Mouse (Mus musculus) liver, embryonic 11.5 days (tissue): ENCODE results near the gene Vwce. TPM values are rescaled to one million over a fixed set of nuclear protein-coding genes. Genes with fewer than 3 reads are reported as not detected.
A peak's percentile ranks its signal among the peaks of the same experiment; 100 is the strongest.

Experiments used
- ATAC-seq: fragments of 200-750 bp; cut with Nextera tagmentation; replicated peaks from 2 replicates; pipeline ENCODE4 v1.8.0; 2017; ENCODE audit warnings: moderate number of reproducible peaks, mild to moderate bottlenecking, moderate TSS enrichment, moderate library complexity; ENCODE audit not compliant: low FRiP score
- DNase-seq: peaks from one replicate; pipeline ENCODE4 v3.0.0-alpha.2; 2017; ENCODE audit warnings: low spot score
- H3K27ac ChIP-seq: fragments of 300-500 bp; sonication (generic); 2 replicates; pipeline ENCODE4 v1.5.1; 2014; ENCODE audit warnings: mild to moderate bottlenecking, low read depth, low read length, control low read depth
- H3K27me3 ChIP-seq: fragments of 300-500 bp; sonication (generic); replicated peaks from 2 replicates; pipeline ENCODE4 v1.6.1; 2014; ENCODE audit warnings: low read length, mixed read lengths; ENCODE audit not compliant: control insufficient read depth, insufficient read depth
- H3K36me3 ChIP-seq: fragments of 300-500 bp; sonication (generic); 2 replicates; pipeline ENCODE4 v1.6.1; 2014; ENCODE audit warnings: mild to moderate bottlenecking, low read length, moderate library complexity, mixed read lengths; ENCODE audit not compliant: control insufficient read depth, insufficient read depth
- H3K4me1 ChIP-seq: fragments of 300-500 bp; sonication (generic); replicated peaks from 2 replicates; pipeline ENCODE4 v1.6.1; 2014; ENCODE audit warnings: low read length, mixed read lengths; ENCODE audit not compliant: control insufficient read depth, insufficient read depth
- H3K4me2 ChIP-seq: fragments of 300-500 bp; sonication (generic); 2 replicates; pipeline ENCODE4 v1.6.1; 2014; ENCODE audit warnings: mild to moderate bottlenecking, control low read depth, moderate library complexity
- H3K4me3 ChIP-seq: fragments of 300-500 bp; sonication (generic); 2 replicates; pipeline ENCODE4 v1.5.1; 2014; ENCODE audit warnings: low read depth, low read length, control low read depth
- H3K9ac ChIP-seq: fragments of 300-500 bp; sonication (generic); 2 replicates; pipeline ENCODE4 v1.6.1; 2014; ENCODE audit warnings: low read depth, low read length, control low read depth
- H3K9me3 ChIP-seq: fragments of 300-500 bp; sonication (generic); 2 replicates; pipeline ENCODE4 v1.6.1; 2016; ENCODE audit warnings: low read length, inconsistent platforms, mixed read lengths; ENCODE audit not compliant: control insufficient read depth
- WGBS: fragments of 180-500 bp; shearing (Covaris S2); extraction: QIAGEN DNeasy Blood & Tissue Kit; methylation state at CpG from one replicate; pipeline ENCODE4 v1.1.7; 2014; 5-methylcytosine and 5-hydroxymethylcytosine counted together
- polyA plus RNA-seq: library from polyadenylated mRNA; unstranded; fragments of >200 nt; fragmentation: Nextera tagmentation; extraction: Ambion mirVana; gene quantifications from 2 replicates; pipeline ENCODE4 v1.2.1, GENCODE M21; 2014

Vwce gene
- 7.8 and 10.4 TPM in 2 replicates for polyA plus RNA-seq

- Histone ChIP-seq H3K9me3 (no peaks in the 10 kb centered on the region), H3K4me2 (peak within 1 kb of the TSS; percentile 99), H3K27ac (peak within 1 kb of the TSS; percentile 83), H3K36me3 (peaks cover 14% of the 10 kb centered on the region), H3K4me3 (peak within 1 kb of the TSS; percentile 70), H3K4me1 (peaks cover 28% of the 10 kb centered on the region), H3K27me3 (no peaks in the 10 kb centered on the region), H3K9ac (peak within 1 kb of the TSS; percentile 88)
- 2% methylated on average over 32 of the region's 32 CpGs for WGBS
- peak; percentile 74 for DNase-seq
- ATAC-seq: peak; percentile 89
These were observed at the start of gene Vwce for GRCm38 (mm10) chr19:10634106-10634871. TSS of gene Vwce (plus strand) at chr19:10634213.

- Histone ChIP-seq H3K27ac (no peak overlapping the region), H3K27me3 (no peaks in the 10 kb centered on the region), H3K4me1 (0 out of 2 replicates have a peak, but pooled peaks cover 2% of the 10 kb centered on the region), H3K36me3 (no peaks in the 10 kb centered on the region; the same call in none of the 2 replicates), H3K9me3 (no peaks in the 10 kb centered on the region), H3K9ac (no peak overlapping the region), H3K4me2 (no peak overlapping the region), H3K4me3 (no peak overlapping the region)
- no peak for DNase-seq
- ATAC-seq: no peak
- 84% methylated on average over 8 of the region's 8 CpGs for WGBS
These were observed 48.9 kb upstream of the Vwce start for GRCm38 (mm10) chr19:10585112-10585511.

GRCm38 (mm10) chr19:10587231-10587630, 46.8 kb upstream of the Vwce start:
- WGBS: 78% methylated on average over 8 of the region's 8 CpGs
- DNase-seq: no peak
- no peaks in the 10 kb centered on the region for H3K9me3 ChIP-seq
- no peak overlapping the region for H3K4me3 ChIP-seq
- H3K27ac ChIP-seq: no peak overlapping the region
- no peak overlapping the region for H3K4me2 ChIP-seq
- no peak overlapping the region for H3K9ac ChIP-seq
- 0 out of 2 replicates have a peak, but pooled peaks cover 2% of the 10 kb centered on the region for H3K4me1 ChIP-seq
- no peak for ATAC-seq
- no peaks in the 10 kb centered on the region for H3K27me3 ChIP-seq
- H3K36me3 ChIP-seq: no peaks in the 10 kb centered on the region; the same call in 1 of the 2 replicates

- Histone ChIP-seq H3K9ac (peak overlapping the region; percentile 12; the same call in 1 of the 2 replicates), H3K9me3 (no peaks in the 10 kb centered on the region), H3K4me1 (0 out of 2 replicates have a peak, but pooled peaks cover 2% of the 10 kb centered on the region), H3K36me3 (peaks cover 4% of the 10 kb centered on the region; the same call in 1 of the 2 replicates), H3K4me2 (no peak overlapping the region), H3K27me3 (no peaks in the 10 kb centered on the region), H3K27ac (no peak overlapping the region; the same call in 1 of the 2 replicates), H3K4me3 (no peak overlapping the region)
- no peak for DNase-seq
- 61% methylated on average over 5 of the region's 5 CpGs for WGBS
- no peak for ATAC-seq
These were observed 44.7 kb upstream of the Vwce start for GRCm38 (mm10) chr19:10589127-10589857.

DNA sequence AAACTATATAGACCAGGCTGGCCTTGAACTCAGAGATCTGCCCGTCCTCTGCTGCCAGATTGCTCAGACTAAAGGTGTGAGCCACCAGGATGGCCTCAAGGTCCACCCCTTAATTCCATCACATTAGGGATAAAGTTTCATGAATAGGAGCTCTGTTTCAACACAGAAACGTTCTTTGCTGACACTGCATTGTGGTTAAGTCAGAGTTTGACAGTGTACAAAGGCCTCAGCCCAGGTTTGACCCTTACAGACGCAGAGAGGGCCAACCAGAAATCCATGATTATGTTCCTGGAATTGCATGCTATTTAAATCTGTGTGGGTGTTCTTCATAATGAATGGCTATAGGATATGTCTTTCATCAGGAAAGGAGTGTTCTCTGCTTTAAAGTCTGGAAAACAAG, 43.7 kb upstream of the Vwce start:
- WGBS: 70% methylated on average over 3 of the region's 3 CpGs
- no peak overlapping the region for H3K27ac ChIP-seq

GRCm38 (mm10) chr19:10591659-10592377, 42.2 kb upstream of the Vwce start:
- no peak overlapping the region for H3K27ac ChIP-seq

More for the DNA sequence above, 43.7 kb upstream of the Vwce start:
- DNase-seq: no peak
- Histone ChIP-seq H3K9ac (no peak overlapping the region), H3K4me3 (no peak overlapping the region), H3K27me3 (no peaks in the 10 kb centered on the region), H3K36me3 (peaks cover 4% of the 10 kb centered on the region; the same call in 1 of the 2 replicates), H3K4me2 (no peak overlapping the region), H3K4me1 (0 out of 2 replicates have a peak, but pooled peaks cover 2% of the 10 kb centered on the region), H3K9me3 (no peaks in the 10 kb centered on the region)
- no peak for ATAC-seq

GRCm38 (mm10) chr19:10598188-10598587, 35.8 kb upstream of the Vwce start:
- ATAC-seq (no peak), DNase-seq (no peak)
- Histone ChIP-seq H3K4me1 (peaks cover 12% of the 10 kb centered on the region), H3K4me2 (no peak overlapping the region), H3K27ac (no peak overlapping the region), H3K36me3 (peaks cover 7% of the 10 kb centered on the region; the same call in 1 of the 2 replicates), H3K9me3 (no peaks in the 10 kb centered on the region), H3K4me3 (no peak overlapping the region), H3K27me3 (no peaks in the 10 kb centered on the region), H3K9ac (no peak overlapping the region)
- WGBS: 40% methylated on average over 3 of the region's 3 CpGs

More at GRCm38 (mm10) chr19:10591659-10592377, 42.2 kb upstream of the Vwce start:
- no peak for DNase-seq
- H3K27me3 ChIP-seq: no peaks in the 10 kb centered on the region
- H3K4me1 ChIP-seq: 0 out of 2 replicates have a peak, but pooled peaks cover 2% of the 10 kb centered on the region
- H3K9me3 ChIP-seq: no peaks in the 10 kb centered on the region
- H3K36me3 ChIP-seq: peaks cover 4% of the 10 kb centered on the region; the same call in 1 of the 2 replicates
- 0 out of 2 replicates have a peak overlapping the region, but pooled peaks have one; percentile 5 for H3K4me2 ChIP-seq
- no peak overlapping the region for H3K4me3 ChIP-seq
- ATAC-seq: 0 out of 2 replicates have a peak, but pooled peaks have one; percentile 22
- 88% methylated on average over 6 of the region's 6 CpGs for WGBS
- H3K9ac ChIP-seq: no peak overlapping the region

DNA sequence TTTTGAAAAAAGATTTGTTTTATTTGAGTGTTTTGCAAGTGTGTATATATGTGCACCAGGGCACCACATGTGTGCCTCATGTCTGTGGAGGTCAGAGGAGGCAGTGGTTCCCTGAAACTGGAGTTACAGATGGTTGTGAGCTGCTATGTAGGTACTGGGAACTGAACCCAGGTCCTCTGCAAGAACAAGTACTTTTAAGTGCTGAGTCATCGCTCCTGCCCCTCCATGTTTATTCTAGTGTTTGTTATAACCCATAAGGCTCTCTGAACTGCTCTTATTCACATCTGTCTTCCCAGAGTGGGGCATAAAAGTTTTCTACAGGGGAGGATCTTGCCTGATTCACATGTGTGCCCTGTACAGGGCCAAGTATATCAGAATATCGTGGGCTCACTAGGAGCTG, 34.4 kb upstream of the Vwce start:
- Histone ChIP-seq H3K4me3 (no peak overlapping the region), H3K9ac (no peak overlapping the region), H3K27me3 (no peaks in the 10 kb centered on the region), H3K4me1 (peaks cover 26% of the 10 kb centered on the region), H3K4me2 (no peak overlapping the region), H3K27ac (no peak overlapping the region), H3K9me3 (no peaks in the 10 kb centered on the region), H3K36me3 (peaks cover 4% of the 10 kb centered on the region; the same call in 1 of the 2 replicates)
- ATAC-seq (no peak), DNase-seq (no peak)
- WGBS: 92% methylated on average over 2 of the region's 2 CpGs
